Mouse (Mus musculus): Measurements from ENCODE around the gene Hoxa9.
A peak's percentile ranks its signal among the peaks of the same experiment; 100 is the strongest.

The Hoxa9 gene

DNA sequence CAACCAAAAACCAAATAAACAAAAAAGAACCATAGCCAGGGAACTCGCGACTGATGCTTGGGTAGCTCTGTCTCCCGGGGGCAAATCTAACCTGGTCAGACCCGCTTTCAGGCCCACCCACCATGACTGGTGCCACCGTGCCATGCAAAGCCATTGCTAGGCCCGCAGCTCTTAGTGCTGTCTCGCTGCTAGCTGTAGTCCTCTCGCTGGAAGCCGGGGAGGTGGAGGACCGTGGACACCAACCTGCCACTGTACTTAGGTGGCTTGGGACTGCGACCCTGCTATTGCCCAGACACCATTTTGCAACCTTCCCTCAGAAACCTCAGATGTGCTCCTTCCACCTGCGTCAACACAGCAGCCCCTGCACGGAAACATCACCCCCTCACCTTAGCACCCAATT, 18.9 kb downstream of the Hoxa9 start:
- DNase-seq (ENCODE audit: low read depth, low spot score), result no peak
- no peaks in the 10 kb centered on the region for H3K36me3 ChIP-seq (ENCODE audit: control insufficient read depth, insufficient read depth, low read length, poor library complexity, severe bottlenecking)
- peaks cover 4% of the 10 kb centered on the region for H3K27me3 ChIP-seq (ENCODE audit: control insufficient read depth, insufficient read depth, low read length, poor library complexity, severe bottlenecking)

GRCm38 (mm10) chr6:52211170-52211935, 19.5 kb downstream of the Hoxa9 start:
- H3K36me3 ChIP-seq (ENCODE audit: control insufficient read depth, insufficient read depth, low read length, poor library complexity, severe bottlenecking), result no peaks in the 10 kb centered on the region
- peaks cover 4% of the 10 kb centered on the region for H3K27me3 ChIP-seq (ENCODE audit: control insufficient read depth, insufficient read depth, low read length, poor library complexity, severe bottlenecking)
- peak; percentile 78 for DNase-seq (ENCODE audit: low read depth, low spot score)

- DNase-seq (ENCODE audit: low read depth, low spot score), result no peak
- Histone ChIP-seq H3K36me3 (ENCODE audit: control insufficient read depth, insufficient read depth, low read length, poor library complexity, severe bottlenecking) (no peaks in the 10 kb centered on the region), H3K27me3 (ENCODE audit: control insufficient read depth, insufficient read depth, low read length, poor library complexity, severe bottlenecking) (peaks cover 4% of the 10 kb centered on the region)
These were observed 21.2 kb downstream of the Hoxa9 start for GRCm38 (mm10) chr6:52209685-52210046.

GRCm38 (mm10) chr6:52208868-52209684, 21.8 kb downstream of the Hoxa9 start:
- peak; percentile 15 for DNase-seq (ENCODE audit: low read depth, low spot score)
- Histone ChIP-seq H3K27me3 (ENCODE audit: control insufficient read depth, insufficient read depth, low read length, poor library complexity, severe bottlenecking) (peaks cover 4% of the 10 kb centered on the region), H3K36me3 (ENCODE audit: control insufficient read depth, insufficient read depth, low read length, poor library complexity, severe bottlenecking) (no peaks in the 10 kb centered on the region)

GRCm38 (mm10) chr6:52208072-52208867, 22.6 kb downstream of the Hoxa9 start, which contains the start of gene Hoxa6:
Hoxa6 (minus strand) TSS chr6:52208722.
- H3K27me3 ChIP-seq (ENCODE audit: control insufficient read depth, insufficient read depth, low read length, poor library complexity, severe bottlenecking), result peaks cover 2% of the 10 kb centered on the region
- DNase-seq (ENCODE audit: low read depth, low spot score), result peak; percentile 11

GRCm38 (mm10) chr6:52207684-52207976, 23.3 kb downstream of the Hoxa9 start:
- no peak for DNase-seq (ENCODE audit: low read depth, low spot score)
- Histone ChIP-seq H3K36me3 (ENCODE audit: control insufficient read depth, insufficient read depth, low read length, poor library complexity, severe bottlenecking) (no peaks in the 10 kb centered on the region), H3K27me3 (ENCODE audit: control insufficient read depth, insufficient read depth, low read length, poor library complexity, severe bottlenecking) (peaks cover 2% of the 10 kb centered on the region)

More at GRCm38 (mm10) chr6:52208072-52208867, 22.6 kb downstream of the Hoxa9 start, which contains the start of gene Hoxa6:
- no peaks in the 10 kb centered on the region for H3K36me3 ChIP-seq (ENCODE audit: control insufficient read depth, insufficient read depth, low read length, poor library complexity, severe bottlenecking)

DNA sequence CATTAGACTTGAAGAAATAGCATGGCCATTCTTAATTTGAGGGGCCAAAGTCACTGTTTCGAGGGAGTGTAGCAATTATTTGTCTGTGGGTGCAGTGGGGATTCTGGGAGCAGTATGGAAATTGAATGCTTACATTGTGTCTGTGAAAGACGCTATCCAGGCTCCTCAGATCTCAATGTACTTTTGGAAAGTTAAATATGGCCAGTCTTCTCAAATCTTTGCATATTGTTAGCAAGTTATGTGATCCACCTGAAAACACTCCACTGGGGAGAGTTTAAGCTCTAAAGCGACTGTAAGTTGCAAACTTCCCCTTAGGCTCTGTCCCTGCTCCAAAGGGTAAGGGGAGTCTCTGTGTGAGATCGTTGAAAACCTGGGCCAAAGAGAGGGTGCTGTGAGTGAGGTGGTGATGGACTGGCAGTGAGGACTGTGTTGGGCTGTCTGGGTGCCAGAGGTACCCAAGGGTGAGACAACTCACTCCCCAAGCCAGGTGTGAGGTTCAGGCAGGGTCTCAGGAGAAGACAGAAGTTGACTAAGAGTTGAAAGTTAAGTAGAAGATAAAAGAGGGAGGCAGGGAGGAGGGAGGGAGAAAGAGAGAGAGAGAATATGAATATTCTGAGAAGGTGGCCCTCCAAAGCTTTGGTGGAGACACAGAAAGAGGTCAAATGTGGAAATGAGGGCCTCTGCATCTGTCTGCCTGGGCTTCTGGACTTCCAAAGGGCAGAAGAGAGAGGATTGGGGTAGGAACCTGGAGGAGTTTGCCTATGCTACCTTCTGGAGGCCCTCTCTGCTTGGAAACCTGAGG, 23.8 kb downstream of the Hoxa9 start:
- Histone ChIP-seq H3K36me3 (ENCODE audit: control insufficient read depth, insufficient read depth, low read length, poor library complexity, severe bottlenecking) (no peaks in the 10 kb centered on the region), H3K27me3 (ENCODE audit: control insufficient read depth, insufficient read depth, low read length, poor library complexity, severe bottlenecking) (peaks cover 2% of the 10 kb centered on the region)
- DNase-seq (ENCODE audit: low read depth, low spot score), result no peak

GRCm38 (mm10) chr6:52205638-52206621, 25.0 kb downstream of the Hoxa9 start:
- no peak for DNase-seq (ENCODE audit: low read depth, low spot score)
- no peaks in the 10 kb centered on the region for H3K36me3 ChIP-seq (ENCODE audit: control insufficient read depth, insufficient read depth, low read length, poor library complexity, severe bottlenecking)
- H3K27me3 ChIP-seq (ENCODE audit: control insufficient read depth, insufficient read depth, low read length, poor library complexity, severe bottlenecking), result no peaks in the 10 kb centered on the region; the same call in 1 of the 2 replicates

- H3K27me3 ChIP-seq (ENCODE audit: control insufficient read depth, insufficient read depth, low read length, poor library complexity, severe bottlenecking), result no peaks in the 10 kb centered on the region; the same call in 1 of the 2 replicates
- DNase-seq (ENCODE audit: low read depth, low spot score), result no peak
- H3K36me3 ChIP-seq (ENCODE audit: control insufficient read depth, insufficient read depth, low read length, poor library complexity, severe bottlenecking), result no peaks in the 10 kb centered on the region
These were observed 25.7 kb downstream of the Hoxa9 start for GRCm38 (mm10) chr6:52205221-52205620.

GRCm38 (mm10) chr6:52204050-52204752, 26.7 kb downstream of the Hoxa9 start, which contains the start of gene Hoxa5:
Hoxa5 (minus strand) TSS chr6:52204587.
- Histone ChIP-seq H3K36me3 (ENCODE audit: control insufficient read depth, insufficient read depth, low read length, poor library complexity, severe bottlenecking) (no peaks in the 10 kb centered on the region), H3K27me3 (ENCODE audit: control insufficient read depth, insufficient read depth, low read length, poor library complexity, severe bottlenecking) (no peaks in the 10 kb centered on the region; the same call in 1 of the 2 replicates)
- DNase-seq (ENCODE audit: low read depth, low spot score), result no peak

DNA sequence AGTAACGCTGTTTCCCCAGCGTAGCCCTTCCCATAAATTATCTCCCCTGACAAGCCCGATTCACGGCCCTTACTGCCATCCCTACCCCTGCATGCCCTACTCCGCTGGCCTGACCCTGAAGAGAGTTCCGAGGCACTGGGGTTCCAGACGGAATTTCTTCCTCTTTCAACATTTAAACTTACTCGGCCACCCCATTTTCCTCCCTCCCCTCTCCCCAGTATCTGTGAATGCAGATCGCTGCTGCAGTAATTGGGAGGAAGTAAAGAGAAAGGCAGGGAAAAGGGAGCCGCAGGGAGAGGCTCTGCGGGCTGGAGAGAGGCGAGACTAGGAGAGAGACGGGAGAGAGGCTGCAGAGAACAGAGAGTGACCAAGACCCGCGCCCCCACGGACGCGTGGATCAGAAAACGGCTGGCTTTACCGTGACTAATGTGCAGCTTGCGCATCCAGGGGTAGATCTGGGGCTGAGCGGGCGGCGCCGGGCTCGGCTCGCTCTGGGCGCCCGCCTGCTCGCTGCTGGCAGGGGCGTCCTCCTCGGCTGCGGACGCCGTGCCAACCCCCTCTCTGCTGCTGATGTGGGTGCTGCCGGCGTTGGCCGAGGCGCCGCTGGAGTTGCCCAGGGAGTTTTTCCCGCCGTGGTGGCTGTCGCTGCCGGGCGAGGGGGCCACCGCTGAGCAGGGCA, 27.4 kb downstream of the Hoxa9 start:
- no peaks in the 10 kb centered on the region; the same call in 1 of the 2 replicates for H3K27me3 ChIP-seq (ENCODE audit: control insufficient read depth, insufficient read depth, low read length, poor library complexity, severe bottlenecking)
- no peak for DNase-seq (ENCODE audit: low read depth, low spot score)
- no peaks in the 10 kb centered on the region for H3K36me3 ChIP-seq (ENCODE audit: control insufficient read depth, insufficient read depth, low read length, poor library complexity, severe bottlenecking)

- Histone ChIP-seq H3K27me3 (ENCODE audit: control insufficient read depth, insufficient read depth, low read length, poor library complexity, severe bottlenecking) (no peaks in the 10 kb centered on the region; the same call in 1 of the 2 replicates), H3K36me3 (ENCODE audit: control insufficient read depth, insufficient read depth, low read length, poor library complexity, severe bottlenecking) (no peaks in the 10 kb centered on the region)
- no peak for DNase-seq (ENCODE audit: low read depth, low spot score)
These were observed 27.8 kb downstream of the Hoxa9 start for GRCm38 (mm10) chr6:52203121-52203370.

Data from splenic B cell, adult 2 months (primary cell).